Mouse (Mus musculus): ENCODE results near the gene Arhgef7. TPM values are rescaled to one million over a fixed set of nuclear protein-coding genes. Genes with fewer than 3 reads are reported as not detected.

Arhgef7 gene
- total RNA-seq, 2 experiments from 2014 or later, result 54.5 to 64.7 TPM

GRCm38 (mm10) chr8:11757568-11758481 is 30.3 kb downstream of the Arhgef7 start:
- intact Hi-C loops (cut with DNase I; ENCODE audit: low total_unique reads), result loop anchor here (10.0 kb wide), 1 partner anchor 167 kb away; no protein-coding TSS in a partner anchor
- DNase-seq, result peak; percentile 91

GRCm38 (mm10) chr8:11758482-11759281 is 31.2 kb downstream of the Arhgef7 start:
- intact Hi-C loops (cut with DNase I; ENCODE audit: low total_unique reads), result loop anchor here (10.0 kb wide), 1 partner anchor 166 kb away; no protein-coding TSS in a partner anchor
- no peak for DNase-seq

DNA sequence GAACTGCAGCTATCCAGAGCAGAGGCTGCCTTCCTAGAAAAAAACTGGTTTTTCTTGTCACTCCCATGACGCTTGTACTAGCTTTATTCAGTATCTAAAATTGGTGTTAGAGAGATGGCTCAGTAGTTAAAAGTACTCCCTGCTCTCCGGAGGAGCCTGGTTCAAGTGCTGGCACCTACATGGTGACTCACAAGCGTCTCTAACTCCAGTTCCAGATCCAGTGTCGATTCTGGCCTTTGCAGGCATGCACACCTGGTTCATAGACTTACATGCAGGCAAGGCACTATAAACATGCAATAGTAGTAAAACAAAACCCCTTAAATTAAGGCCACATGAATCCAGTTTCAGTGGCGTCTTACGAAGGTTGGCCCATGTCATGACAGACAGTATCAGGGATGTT is 34.0 kb downstream of the Arhgef7 start:
- no peak for DNase-seq
- intact Hi-C loops (cut with DNase I; ENCODE audit: low total_unique reads), result no loop called here

DNA sequence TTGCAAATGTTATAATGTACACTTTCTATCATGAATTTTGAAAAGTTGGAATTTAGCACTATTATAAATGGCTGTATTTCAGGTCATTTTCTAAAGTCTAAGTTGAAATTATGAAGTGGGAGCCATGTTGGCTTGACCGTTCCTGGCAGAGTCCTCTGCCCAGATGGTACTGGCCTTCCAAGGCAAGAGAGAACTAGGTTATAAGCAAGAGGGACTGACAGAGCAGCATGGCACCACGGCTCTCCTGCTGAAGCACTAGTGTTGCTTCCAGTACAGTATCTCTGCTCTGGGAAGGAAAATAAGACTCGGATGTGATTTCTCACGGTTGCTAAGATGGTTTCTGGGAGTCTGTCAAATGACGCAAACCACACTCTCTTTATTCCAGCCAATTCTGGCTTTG is 34.5 kb downstream of the Arhgef7 start:
- DNase-seq, result no peak
- intact Hi-C loops (cut with DNase I; ENCODE audit: low total_unique reads), result no loop called here

- intact Hi-C loops (cut with DNase I; ENCODE audit: low total_unique reads), result no loop called here
Observed at GRCm38 (mm10) chr8:11762821-11763220, 35.3 kb downstream of the Arhgef7 start.

GRCm38 (mm10) chr8:11767213-11767840 is 39.8 kb downstream of the Arhgef7 start:
- no peak for DNase-seq
- intact Hi-C loops (cut with DNase I; ENCODE audit: low total_unique reads), result no loop called here

More at GRCm38 (mm10) chr8:11762821-11763220, 35.3 kb downstream of the Arhgef7 start:
- DNase-seq, result no peak

DNA sequence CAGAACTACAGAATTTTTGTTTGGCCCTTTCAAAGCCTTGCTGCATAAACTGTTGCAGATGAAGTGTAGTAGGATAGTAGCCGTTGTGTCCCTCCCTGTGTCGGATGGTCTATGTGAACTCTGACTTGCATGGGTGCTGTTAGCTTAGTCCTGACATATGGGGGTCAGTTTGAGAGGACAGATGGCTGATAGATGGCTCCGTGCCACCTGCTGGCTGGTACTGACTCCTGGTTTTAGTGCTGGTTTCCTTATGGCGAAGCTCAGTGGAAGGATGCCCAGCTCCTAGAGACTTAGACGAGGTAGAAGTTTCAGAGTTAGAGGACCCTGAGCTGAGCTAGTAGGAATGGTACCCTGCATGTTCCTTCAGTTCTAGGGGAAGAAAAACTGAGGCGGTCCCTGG is 42.5 kb downstream of the Arhgef7 start:
- DNase-seq, result no peak
- intact Hi-C loops (cut with DNase I; ENCODE audit: low total_unique reads), result no loop called here

DNA sequence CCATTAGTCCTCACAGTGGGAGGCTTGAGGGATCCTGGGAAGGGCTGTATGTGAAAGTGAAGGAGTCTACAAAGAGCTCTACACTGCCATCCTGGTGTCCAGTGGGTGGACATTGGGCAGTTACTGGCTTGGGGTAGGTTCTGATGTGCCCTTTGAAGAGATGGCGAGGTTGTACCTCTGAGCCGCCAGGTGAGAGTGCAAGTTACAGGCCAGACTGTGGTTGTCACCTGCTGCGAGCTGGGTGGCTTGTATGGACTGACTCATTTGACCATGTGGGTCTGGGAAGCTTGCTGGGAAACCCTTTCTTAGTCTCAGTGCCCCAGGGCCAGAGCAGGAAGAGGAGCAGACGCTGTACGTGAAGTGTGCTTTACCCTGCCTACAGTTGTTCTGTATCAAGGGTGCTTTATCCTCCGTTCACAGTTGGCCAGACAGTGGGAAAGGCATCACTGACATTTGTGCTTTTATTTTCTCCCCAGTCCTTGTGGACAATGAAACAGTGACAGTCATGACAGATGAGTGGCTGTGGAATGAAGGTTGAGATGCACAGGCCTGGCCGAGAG is 43.1 kb downstream of the Arhgef7 start:
- intact Hi-C loops (cut with DNase I; ENCODE audit: low total_unique reads), result no loop called here
- DNase-seq, result no peak

GRCm38 (mm10) chr8:11771608-11772007 is 44.1 kb downstream of the Arhgef7 start:
- intact Hi-C loops (cut with DNase I; ENCODE audit: low total_unique reads), result no loop called here
- DNase-seq, result no peak

DNA sequence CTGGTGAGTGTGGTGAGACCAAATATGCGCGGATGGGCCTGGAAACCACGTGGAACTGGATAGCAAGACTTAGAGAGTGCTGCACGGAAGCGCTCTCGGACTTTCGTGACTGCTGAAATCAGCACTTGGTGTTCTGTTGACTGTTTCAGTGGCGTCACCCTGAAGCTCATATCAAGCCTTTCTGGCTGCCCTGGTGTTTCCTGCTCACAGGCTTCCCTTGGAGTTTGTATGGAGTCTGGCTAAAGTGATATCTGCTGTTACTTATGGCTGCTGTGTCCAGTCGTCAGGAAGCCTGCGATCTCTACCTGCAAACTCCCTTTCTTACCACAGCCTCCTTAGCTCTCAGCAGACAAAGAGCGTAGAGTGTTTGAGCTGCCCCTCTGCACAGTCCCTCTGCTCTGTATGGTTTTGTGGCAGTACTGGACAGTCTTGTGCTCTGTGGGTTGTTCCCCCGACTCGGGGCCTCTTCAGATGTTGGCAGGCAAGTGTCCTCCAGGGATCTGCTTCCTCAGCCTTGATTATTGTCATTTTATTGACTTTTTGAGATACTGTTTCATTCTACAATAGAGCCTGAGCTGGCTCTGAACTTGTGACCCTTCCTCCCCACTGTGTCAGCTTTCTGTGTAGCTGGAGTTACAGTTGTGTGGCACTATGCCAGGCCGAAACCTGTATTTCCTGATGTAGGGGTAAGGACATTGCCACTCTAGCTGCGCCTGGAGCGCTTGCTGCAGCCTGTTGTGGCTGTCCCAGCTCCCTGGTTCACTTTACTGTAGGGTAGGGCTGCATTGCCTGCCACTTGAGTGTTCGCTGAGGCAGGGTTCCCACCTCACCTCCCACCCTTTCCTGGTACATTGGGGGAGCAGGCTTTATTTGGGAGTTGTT is 46.9 kb downstream of the Arhgef7 start:
- intact Hi-C loops (cut with DNase I; ENCODE audit: low total_unique reads), result no loop called here
- DNase-seq, result no peak

DNA sequence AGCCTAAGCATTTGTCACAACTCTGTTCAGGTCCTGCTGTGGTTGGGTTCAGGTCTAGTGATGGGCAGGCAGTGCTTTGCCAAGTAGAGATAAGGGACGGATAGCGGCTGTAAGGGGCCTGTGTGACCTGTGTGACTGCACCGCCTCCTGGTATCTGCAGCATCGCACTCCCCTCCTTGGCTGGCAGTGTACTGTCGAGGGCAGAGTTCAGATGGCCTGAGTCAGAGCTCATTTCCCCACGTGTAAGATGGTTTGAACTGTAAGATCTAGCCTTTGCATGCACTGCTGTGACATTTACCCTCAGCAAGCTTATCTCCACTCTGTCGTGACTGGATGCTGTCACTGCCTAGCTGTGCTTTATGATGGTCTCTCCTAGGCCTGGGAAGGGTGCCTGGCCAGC is 48.4 kb downstream of the Arhgef7 start:
- intact Hi-C loops (cut with DNase I; ENCODE audit: low total_unique reads), result no loop called here
- no peak for DNase-seq

GRCm38 (mm10) chr8:11776451-11777180 is 49.1 kb downstream of the Arhgef7 start:
- DNase-seq, result no peak
- intact Hi-C loops (cut with DNase I; ENCODE audit: low total_unique reads), result no loop called here

GRCm38 (mm10) chr8:11777201-11777600 is 49.7 kb downstream of the Arhgef7 start:
- no peak for DNase-seq
- intact Hi-C loops (cut with DNase I; ENCODE audit: low total_unique reads), result no loop called here

GRCm38 (mm10) chr8:11778646-11779433 is 51.3 kb downstream of the Arhgef7 start:
- no peak for DNase-seq
- intact Hi-C loops (cut with DNase I; ENCODE audit: low total_unique reads), result no loop called here

GRCm38 (mm10) chr8:11779844-11780634 is 52.5 kb downstream of the Arhgef7 start:
- intact Hi-C loops (cut with DNase I; ENCODE audit: low total_unique reads), result no loop called here
- DNase-seq, result no peak

- intact Hi-C loops (cut with DNase I; ENCODE audit: low total_unique reads), result no loop called here
Observed at GRCm38 (mm10) chr8:11780641-11781040, 53.1 kb downstream of the Arhgef7 start.

DNA sequence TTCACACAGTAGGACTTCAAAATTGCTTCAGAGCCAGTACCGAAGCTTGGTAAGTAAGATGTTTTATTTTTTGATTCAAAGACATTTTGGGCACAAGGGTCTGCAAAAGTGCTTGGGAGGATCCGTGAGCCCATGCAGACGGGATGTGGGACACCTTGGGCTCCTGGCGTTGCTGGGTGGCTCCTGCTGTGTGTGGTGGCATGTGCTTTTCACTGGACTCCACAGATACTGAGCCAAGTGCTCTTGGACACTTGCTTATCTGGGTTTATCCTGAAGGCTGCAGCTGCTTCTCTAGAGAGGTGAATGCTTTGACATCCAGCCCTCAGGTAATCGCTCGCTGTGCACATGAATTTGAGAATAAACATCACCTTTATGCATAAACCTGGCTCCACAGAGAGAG is 55.1 kb downstream of the Arhgef7 start:
- intact Hi-C loops (cut with DNase I; ENCODE audit: low total_unique reads), result no loop called here
- no peak for DNase-seq

More at GRCm38 (mm10) chr8:11780641-11781040, 53.1 kb downstream of the Arhgef7 start:
- no peak for DNase-seq
